Comparison of ENCODE assay signal across 8 mouse cellular contexts in the genomic region with DNA sequence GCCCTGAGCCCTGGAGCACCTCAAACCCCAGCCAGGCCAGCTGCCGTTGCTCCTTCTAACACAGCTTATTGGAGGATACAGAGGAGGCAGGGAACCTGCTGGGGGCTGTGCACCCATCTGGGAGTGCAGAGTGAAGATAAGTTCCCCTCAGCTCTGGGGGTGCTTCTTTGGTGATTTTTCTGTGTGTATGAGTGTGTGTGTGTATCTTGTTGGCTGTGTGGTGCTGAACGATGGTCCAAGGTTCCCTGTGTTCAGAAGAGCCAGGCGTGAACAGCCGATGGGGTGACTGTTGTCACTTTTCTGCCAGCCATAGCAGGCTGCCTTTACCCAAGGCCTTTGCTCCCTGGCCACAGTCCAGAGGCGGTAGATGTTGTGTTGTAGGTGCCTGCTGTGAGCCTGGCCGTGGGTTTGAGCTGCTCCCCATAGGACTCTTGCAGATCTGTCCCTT. TPM values are rescaled to one million over a fixed set of nuclear protein-coding genes. Genes with fewer than 3 reads are reported as not detected.
A peak's percentile ranks its signal among the peaks of the same experiment; 100 is the strongest.
DNase-seq lines count a peak whose midpoint lies in the region; ATAC-seq lines count a peak whose summit lies in the region.

No protein-coding gene starts in this region.

- H3K36me3 ChIP-seq in hindbrain, embryonic 14.5 days (replicated peaks; ENCODE audit: control insufficient read depth, insufficient read depth): peaks cover 29% of the 10 kb centered on the region
- H3K36me3 ChIP-seq in liver, embryonic 16.5 days (ENCODE audit: control insufficient read depth, insufficient read depth): peaks cover 26% of the 10 kb centered on the region

- H3K27ac ChIP-seq in hindbrain, embryonic 14.5 days: no peak overlapping the region
- peak overlapping the region; percentile 94 for H3K27ac ChIP-seq in liver, embryonic 16.5 days (ENCODE audit: low read length)

- DNase-seq in heart, adult 11 months: peak; percentile 94
- DNase-seq in heart, postnatal 10 days: no peak
- DNase-seq in adrenal gland, postnatal 14 days: peak; percentile 81
- DNase-seq in hindbrain, embryonic 14.5 days (ENCODE audit: low spot score): no peak
- DNase-seq in left cerebral cortex, adult 11 months (ENCODE audit: low spot score): no peak
- DNase-seq in left cerebral cortex, postnatal 4 days: no peak
- DNase-seq in gastrocnemius, adult 8-10 months (ENCODE audit: low spot score in 2 of 2): no peak

- H3K4me3 ChIP-seq in hindbrain, embryonic 14.5 days (replicated peaks; ENCODE audit: low read length): no peak overlapping the region
- H3K4me3 ChIP-seq in liver, embryonic 16.5 days (ENCODE audit: low read depth, low read length): peak overlapping the region; percentile 41

- intact Hi-C loops in heart, postnatal 10 days (cut with DNase I): no loop called here
- intact Hi-C loops in left cerebral cortex, postnatal 4 days (cut with DNase I): no loop called here

- no peaks in the 10 kb centered on the region for H3K27me3 ChIP-seq in hindbrain, embryonic 14.5 days (ENCODE audit: control insufficient read depth, insufficient read depth, low read length)
- no peaks in the 10 kb centered on the region for H3K27me3 ChIP-seq in liver, embryonic 16.5 days (ENCODE audit: control insufficient read depth, insufficient read depth, low read depth, low read length)

- no peak overlapping the region for H3K4me2 ChIP-seq in hindbrain, embryonic 14.5 days (replicated peaks)
- H3K4me2 ChIP-seq in liver, embryonic 16.5 days (ENCODE audit: low read depth, low read length): peak overlapping the region; percentile 61

- H3K4me1 ChIP-seq in hindbrain, embryonic 14.5 days (replicated peaks; ENCODE audit: control insufficient read depth, insufficient read depth, low read length): peaks cover 46% of the 10 kb centered on the region
- peaks cover 70% of the 10 kb centered on the region for H3K4me1 ChIP-seq in liver, embryonic 16.5 days (ENCODE audit: control insufficient read depth, low read depth, low read length)

- 0 out of 2 replicates have a peak overlapping the region, but pooled peaks have one; percentile 8 for H3K9ac ChIP-seq in hindbrain, embryonic 14.5 days
- H3K9ac ChIP-seq in liver, embryonic 16.5 days (ENCODE audit: low read depth, low read length): peak overlapping the region; percentile 62

- no peaks in the 10 kb centered on the region for H3K9me3 ChIP-seq in hindbrain, embryonic 14.5 days (ENCODE audit: control insufficient read depth, low read length)
- no peaks in the 10 kb centered on the region for H3K9me3 ChIP-seq in liver, embryonic 16.5 days (replicated peaks; ENCODE audit: control insufficient read depth, low read length)

- no peak for ATAC-seq in hindbrain, embryonic 14.5 days (ENCODE audit: low FRiP score)
- peak; percentile 72 for ATAC-seq in liver, embryonic 16.5 days (ENCODE audit: low read depth)

- 72% methylated on average over 6 of the region's 6 CpGs for WGBS in hindbrain, embryonic 14.5 days
- 21% methylated on average over 6 of the region's 6 CpGs for WGBS in liver, embryonic 16.5 days (ENCODE audit: insufficient replicate concordance)

RNA-seq across cellular contexts. Expression of a gene that starts 9.5 kb away (rescaled TPM):
- 10 to 100 TPM; 86.4 to 95.4 TPM for total RNA-seq in heart, postnatal 10 days (2021)
- 92.9 and 115 TPM in 2 replicates for total RNA-seq in adrenal gland, postnatal 14 days (2021)
- polyA plus RNA-seq in hindbrain, embryonic 14.5 days (2014; fragmentation: Nextera tagmentation; extraction: Ambion mirVana): 35.2 and 36.3 TPM in 2 replicates
- 21.1 and 21.3 TPM in 2 replicates for polyA plus RNA-seq in liver, embryonic 16.5 days (2015; fragmentation: Nextera tagmentation; extraction: Ambion mirVana)
- 100 to 1,000 TPM; 136 to 145 TPM for total RNA-seq in left cerebral cortex, postnatal 4 days (2021)
- 10 to 100 TPM; 31.8 to 38.5 (median 34.6) TPM for total RNA-seq in gastrocnemius, adult 8-10 months (2022)

RNA-seq across cellular contexts. Expression of a gene that starts 9.9 kb away (rescaled TPM):
- 10 to 100 TPM; 19.3 to 21.3 TPM for total RNA-seq in heart, postnatal 10 days (2021)
- 138 and 192 TPM in 2 replicates for total RNA-seq in adrenal gland, postnatal 14 days (2021)
- 17.3 and 24.3 TPM in 2 replicates for polyA plus RNA-seq in hindbrain, embryonic 14.5 days (2014; fragmentation: Nextera tagmentation; extraction: Ambion mirVana)
- 138 and 166 TPM in 2 replicates for polyA plus RNA-seq in liver, embryonic 16.5 days (2015; fragmentation: Nextera tagmentation; extraction: Ambion mirVana)
- 10 to 100 TPM; 21.9 to 23.0 TPM for total RNA-seq in left cerebral cortex, postnatal 4 days (2021)
- total RNA-seq in gastrocnemius, adult 8-10 months (2022): 10 to 100 TPM; 19.5 to 33.6 (median 33.4) TPM

RNA-seq across cellular contexts. Expression of a gene that starts 21.5 kb away (rescaled TPM):
- total RNA-seq in heart, postnatal 10 days (2021): 100 to 1,000 TPM; 859 to 871 TPM
- 1,072 and 1,285 TPM in 2 replicates for total RNA-seq in adrenal gland, postnatal 14 days (2021)
- polyA plus RNA-seq in hindbrain, embryonic 14.5 days (2014; fragmentation: Nextera tagmentation; extraction: Ambion mirVana): 570 and 649 TPM in 2 replicates
- polyA plus RNA-seq in liver, embryonic 16.5 days (2015; fragmentation: Nextera tagmentation; extraction: Ambion mirVana): 460 and 501 TPM in 2 replicates
- 100 to 1,000 TPM; 873 to 899 TPM for total RNA-seq in left cerebral cortex, postnatal 4 days (2021)
- 100 to 1,000 TPM; 626 to 776 (median 688) TPM for total RNA-seq in gastrocnemius, adult 8-10 months (2022)

RNA-seq across cellular contexts. Expression of a gene that starts 21.8 kb away (rescaled TPM):
- total RNA-seq in heart, postnatal 10 days (2021): 100 to 1,000 TPM; 609 to 639 TPM
- 426 and 463 TPM in 2 replicates for total RNA-seq in adrenal gland, postnatal 14 days (2021)
- 303 and 341 TPM in 2 replicates for polyA plus RNA-seq in hindbrain, embryonic 14.5 days (2014; fragmentation: Nextera tagmentation; extraction: Ambion mirVana)
- 220 and 223 TPM in 2 replicates for polyA plus RNA-seq in liver, embryonic 16.5 days (2015; fragmentation: Nextera tagmentation; extraction: Ambion mirVana)
- total RNA-seq in left cerebral cortex, postnatal 4 days (2021): 100 to 1,000 TPM; 124 to 125 TPM
- 100 to 1,000 TPM; 576 to 623 (median 605) TPM for total RNA-seq in gastrocnemius, adult 8-10 months (2022)

RNA-seq across cellular contexts. Expression of a gene that starts 25.0 kb away (rescaled TPM):
- total RNA-seq in heart, postnatal 10 days (2021): 1 to 10 TPM; 4.7 to 5.0 TPM
- 1.5 and 4.4 TPM in 2 replicates for total RNA-seq in adrenal gland, postnatal 14 days (2021)
- polyA plus RNA-seq in hindbrain, embryonic 14.5 days (2014; fragmentation: Nextera tagmentation; extraction: Ambion mirVana): 200 and 216 TPM in 2 replicates
- polyA plus RNA-seq in liver, embryonic 16.5 days (2015; fragmentation: Nextera tagmentation; extraction: Ambion mirVana): 0.12 and 0.23 TPM in 2 replicates
- 100 to 1,000 TPM; 398 to 400 TPM for total RNA-seq in left cerebral cortex, postnatal 4 days (2021)
- under 1 TPM; 0.24 to 0.54 (median 0.31) TPM for total RNA-seq in gastrocnemius, adult 8-10 months (2022)

Comparison
In these comparisons a context has a peak if more than half of its experiments do, and no peak if none do; other contexts are left out.
1. DNase-seq: peak in heart, adult 11 months (single experiment) and adrenal gland, postnatal 14 days (single experiment); none in heart, postnatal 10 days (0 of 2), hindbrain, embryonic 14.5 days (single experiment), left cerebral cortex, adult 11 months (single experiment), left cerebral cortex, postnatal 4 days (single experiment) and gastrocnemius, adult 8-10 months (0 of 2).